Mouse (Mus musculus) cortical plate, adult 2 months (tissue): ENCODE results near the gene C330007P06Rik. TPM values are rescaled to one million over a fixed set of nuclear protein-coding genes. Genes with fewer than 3 reads are reported as not detected.
A peak's percentile ranks its signal among the peaks of the same experiment; 100 is the strongest.

Experiments used
- H3K27ac ChIP-seq: fragments of 200-500 bp; 2 replicates; pipeline ENCODE4 v1.5.1; 2012; ENCODE audit warnings: low read length, control low read depth, inconsistent platforms; ENCODE audit not compliant: insufficient read depth
- H3K4me1 ChIP-seq: fragments of 200-500 bp; 2 replicates; pipeline ENCODE4 v1.6.1; 2011; ENCODE audit warnings: low read length; ENCODE audit not compliant: control insufficient read depth, insufficient read depth
- H3K4me3 ChIP-seq: fragments of 200-500 bp; 2 replicates; pipeline ENCODE4 v1.5.1; 2011; ENCODE audit warnings: mild to moderate bottlenecking, low read length, control low read depth; ENCODE audit not compliant: insufficient read depth
- CTCF ChIP-seq: fragments of 200-500 bp; IDR thresholded peaks from 2 replicates; pipeline ENCODE4 v1.5.1; 2011; ENCODE audit warnings: mild to moderate bottlenecking, control low read depth, low read length; ENCODE audit not compliant: insufficient read depth; ENCODE audit errors: extremely low read depth
- POLR2A ChIP-seq: fragments of 200-500 bp; IDR thresholded peaks from 2 replicates; pipeline ENCODE4 v1.6.1; 2011; ENCODE audit warnings: mild to moderate bottlenecking, low read length, control low read depth; ENCODE audit not compliant: insufficient read depth; ENCODE audit errors: extremely low read depth
- polyA plus RNA-seq: library from polyadenylated mRNA; depleted of rRNA; stranded (reverse); fragments of >200 nt; gene quantifications from 2 replicates; pipeline ENCODE4 v1.2.3, GENCODE M21; 2012

Gene C330007P06Rik
- polyA plus RNA-seq, 1 experiment = 26.0 TPM

GRCm38 (mm10) chrX:36820201-36820600, 53.7 kb downstream of the C330007P06Rik start:
- no peaks in the 10 kb centered on the region for H3K4me1 ChIP-seq
- TF ChIP-seq POLR2A = no peak
- TF ChIP-seq CTCF = peak; percentile 55
- H3K4me3 ChIP-seq = no peak overlapping the region
- H3K27ac ChIP-seq = no peak overlapping the region

GRCm38 (mm10) chrX:36819575-36819974, 54.3 kb downstream of the C330007P06Rik start:
- Histone ChIP-seq H3K4me3 (no peak overlapping the region), H3K4me1 (no peaks in the 10 kb centered on the region), H3K27ac (no peak overlapping the region)
- TF ChIP-seq POLR2A = no peak
- no peak for TF ChIP-seq CTCF

GRCm38 (mm10) chrX:36816953-36817441, 56.9 kb downstream of the C330007P06Rik start:
- TF ChIP-seq POLR2A = no peak
- TF ChIP-seq CTCF = no peak
- no peak overlapping the region for H3K4me3 ChIP-seq
- H3K4me1 ChIP-seq = no peaks in the 10 kb centered on the region
- H3K27ac ChIP-seq = no peak overlapping the region

- TF ChIP-seq CTCF (no peak), POLR2A (no peak)
- Histone ChIP-seq H3K27ac (no peak overlapping the region), H3K4me3 (no peak overlapping the region), H3K4me1 (no peaks in the 10 kb centered on the region)
These were observed 57.5 kb downstream of the C330007P06Rik start for GRCm38 (mm10) chrX:36816368-36816899.

- Histone ChIP-seq H3K4me1 (no peaks in the 10 kb centered on the region), H3K4me3 (no peak overlapping the region)
- TF ChIP-seq POLR2A (no peak), CTCF (no peak)
These were observed 58.5 kb downstream of the C330007P06Rik start for GRCm38 (mm10) chrX:36815439-36815838.

GRCm38 (mm10) chrX:36815022-36815421, 58.9 kb downstream of the C330007P06Rik start:
- Histone ChIP-seq H3K4me3 (no peak overlapping the region), H3K4me1 (no peaks in the 10 kb centered on the region), H3K27ac (no peak overlapping the region)
- TF ChIP-seq POLR2A = no peak
- TF ChIP-seq CTCF = no peak

More at GRCm38 (mm10) chrX:36815439-36815838, 58.5 kb downstream of the C330007P06Rik start:
- no peak overlapping the region for H3K27ac ChIP-seq

GRCm38 (mm10) chrX:36814161-36814836, 59.6 kb downstream of the C330007P06Rik start:
- Histone ChIP-seq H3K4me3 (no peak overlapping the region), H3K27ac (no peak overlapping the region), H3K4me1 (no peaks in the 10 kb centered on the region)
- no peak for TF ChIP-seq POLR2A
- no peak for TF ChIP-seq CTCF

GRCm38 (mm10) chrX:36811377-36811776, 62.5 kb downstream of the C330007P06Rik start:
- TF ChIP-seq POLR2A = no peak
- TF ChIP-seq CTCF = peak; percentile 48; the same call in 1 of the 2 replicates
- no peak overlapping the region for H3K4me3 ChIP-seq
- H3K4me1 ChIP-seq = no peaks in the 10 kb centered on the region; the same call in 1 of the 2 replicates
- H3K27ac ChIP-seq = no peak overlapping the region

GRCm38 (mm10) chrX:36808318-36808683, 65.6 kb downstream of the C330007P06Rik start:
- no peaks in the 10 kb centered on the region; the same call in 1 of the 2 replicates for H3K4me1 ChIP-seq
- no peak for TF ChIP-seq POLR2A
- TF ChIP-seq CTCF = no peak
- peak overlapping the region; percentile 27 for H3K4me3 ChIP-seq
- H3K27ac ChIP-seq = no peak overlapping the region
